Mouse (Mus musculus) myocyte (in vitro differentiated cells): ENCODE data around the gene Rrn3.

ENCODE experiments used
- CEBPB ChIP-seq: IDR thresholded peaks from 2 replicates; pipeline ENCODE4 v1.6.1; 2011; ENCODE audit warnings: mild to moderate bottlenecking, moderate library complexity; ENCODE audit not compliant: poor library complexity, insufficient read depth, severe bottlenecking
- MAX ChIP-seq: IDR thresholded peaks from one replicate; pipeline ENCODE4 v1.6.1; 2011; ENCODE audit warnings: low read depth, mild to moderate bottlenecking, control low read depth
- MYOD1 ChIP-seq, 3 experiments: IDR thresholded peaks; one replicate each; pipeline ENCODE4 v1.6.1; 2011; ENCODE audit warnings: control low read depth in 2 of 3, low read depth in 2 of 3, mild to moderate bottlenecking in 2 of 3, moderate library complexity in 1 of 3; ENCODE audit not compliant: insufficient read length in 2 of 3, control insufficient read depth in 1 of 3
- MYOG ChIP-seq, 3 experiments: IDR thresholded peaks; one replicate each; pipeline ENCODE4 v1.6.1; 2011; ENCODE audit warnings: control low read depth in 2 of 3, low read depth in 2 of 3, mild to moderate bottlenecking in 2 of 3; ENCODE audit not compliant: insufficient read length in 2 of 3, control insufficient read depth in 1 of 3, insufficient read depth in 1 of 3
- POLR2A ChIP-seq: IDR thresholded peaks from one replicate; pipeline ENCODE4 v1.6.1; 2011; ENCODE audit warnings: low read depth, mild to moderate bottlenecking, control low read depth, moderate library complexity; ENCODE audit not compliant: insufficient read length
- POLR2AphosphoS2 ChIP-seq: IDR thresholded peaks from one replicate; pipeline ENCODE4 v1.6.1; 2011; ENCODE audit warnings: low read depth, control low read depth; ENCODE audit not compliant: insufficient read length
- USF1 ChIP-seq: IDR thresholded peaks from one replicate; pipeline ENCODE4 v1.6.1; 2011; ENCODE audit warnings: low read depth, mild to moderate bottlenecking, control low read depth, moderate library complexity

GRCm38 (mm10) chr16:13812152-13812551 is 31.6 kb downstream of the Rrn3 start:
- TF ChIP-seq POLR2A (no peak), MYOG (IDR thresholded peaks at IDR 0.05; ENCODE audit: control insufficient read depth in 1 of 3, insufficient read depth in 1 of 3, insufficient read length in 2 of 3, low read depth in 2 of 3) (no peak), MAX (no peak), USF1 (no peak), MYOD1 (IDR thresholded peaks at IDR 0.05; ENCODE audit: control insufficient read depth in 1 of 3, insufficient read length in 2 of 3, low read depth in 2 of 3) (no peak), POLR2AphosphoS2 (no peak), CEBPB (no peak)
